Mouse (Mus musculus) layer of hippocampus, postnatal 36 days (tissue): ENCODE results near the gene Tex26. TPM values are rescaled to one million over a fixed set of nuclear protein-coding genes. Genes with fewer than 3 reads are reported as not detected.
A peak's percentile ranks its signal among the peaks of the same experiment; 100 is the strongest.

Experiments used
- DNase-seq, 2 experiments: peaks; one replicate each; pipeline ENCODE4 v3.0.0; 2022
- total RNA-seq, 2 experiments: library from RNA; stranded (reverse); gene quantifications; 2 replicates each; pipeline ENCODE4 v1.2.3; 2021

The Tex26 gene
- total RNA-seq, 2 experiments from 2014 or later: 0.30 to 0.73 TPM

DNA sequence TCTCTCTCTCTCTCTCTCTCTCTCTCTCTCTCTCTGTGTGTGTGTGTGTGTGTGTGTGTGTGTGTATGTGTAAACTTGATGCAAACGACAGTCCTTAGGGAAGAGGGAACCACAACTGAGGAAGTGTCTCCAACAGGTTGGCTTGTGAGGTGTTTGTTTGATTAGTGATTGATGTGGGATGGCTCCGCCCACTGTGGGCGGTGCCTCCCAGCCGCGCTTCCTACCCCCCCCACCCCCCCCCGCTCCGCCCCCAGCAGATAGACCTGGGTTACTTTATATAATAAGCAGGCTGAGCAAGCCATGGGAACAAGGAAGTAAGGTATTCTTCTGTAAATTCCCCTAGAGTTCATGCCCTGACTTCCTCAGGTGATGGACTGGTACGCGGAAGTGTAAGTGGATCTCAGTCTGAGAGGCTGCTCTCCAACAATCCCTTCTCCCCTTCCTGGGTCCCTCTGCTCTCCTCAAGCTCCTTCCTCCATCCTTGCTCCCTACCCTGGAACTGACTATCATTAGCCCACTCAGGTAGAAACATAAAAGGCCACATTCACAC, 5.2 kb upstream of the Tex26 start:
- no peak for DNase-seq

GRCm38 (mm10) chr5:149436541-149436940, 2.9 kb upstream of the Tex26 start:
- DNase-seq: no peak

GRCm38 (mm10) chr5:149437150-149437549, 2.3 kb upstream of the Tex26 start:
- DNase-seq: no peak

- peak; percentile 68 to 77 for DNase-seq
Observed at GRCm38 (mm10) chr5:149440180-149440573, 717 bp downstream of the Tex26 start.

DNA sequence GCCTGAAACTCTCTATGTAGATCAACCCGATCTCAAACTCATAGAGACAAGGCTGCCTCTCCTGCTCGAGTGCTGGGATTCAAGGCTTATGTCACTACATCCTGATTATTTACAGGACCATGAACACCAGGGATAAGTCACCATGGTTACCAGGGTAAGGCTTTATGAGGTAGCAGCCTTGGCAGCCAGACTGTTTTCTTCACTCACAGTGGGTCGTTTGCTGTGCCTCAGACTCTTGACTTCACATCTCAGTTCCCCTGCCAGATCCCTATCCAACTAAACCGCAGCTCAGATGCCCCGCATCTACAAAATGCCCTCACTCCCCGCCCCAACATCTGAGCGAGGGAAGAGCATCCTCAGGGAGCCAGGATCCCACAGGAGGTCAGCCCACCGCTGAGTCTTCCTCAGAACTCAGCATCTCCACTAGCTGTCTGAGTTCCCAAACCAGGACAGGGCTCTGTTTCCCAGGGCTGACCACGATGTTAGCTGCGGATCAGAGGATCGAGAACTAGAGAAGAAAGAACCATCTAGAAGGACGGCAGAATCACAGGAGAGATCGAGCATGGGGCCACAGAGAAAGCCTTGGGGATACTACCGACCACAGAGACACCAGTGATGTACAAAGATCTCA, 2.3 kb downstream of the Tex26 start:
- DNase-seq: no peak

DNA sequence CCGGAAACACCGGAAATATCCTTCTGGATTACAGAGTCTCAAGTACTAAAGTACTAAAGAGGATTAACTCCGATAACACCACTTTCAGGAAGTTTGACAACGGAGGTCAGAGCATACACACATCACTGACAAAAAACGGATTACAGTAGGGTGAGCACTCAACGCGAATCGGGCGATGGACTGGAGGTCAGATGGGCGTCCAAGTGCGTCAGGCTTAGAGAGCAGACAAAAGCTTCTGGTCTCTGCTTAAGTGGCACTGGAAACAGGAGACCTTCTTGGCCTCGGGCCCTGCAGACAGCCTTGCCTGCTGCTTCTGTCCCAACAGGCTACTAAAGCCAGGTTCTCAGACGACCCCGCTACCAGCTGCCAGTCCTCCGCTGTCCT, 2.8 kb downstream of the Tex26 start:
- DNase-seq: no peak

- no peak for DNase-seq
Observed at GRCm38 (mm10) chr5:149444451-149444850, 5.0 kb downstream of the Tex26 start.

DNA sequence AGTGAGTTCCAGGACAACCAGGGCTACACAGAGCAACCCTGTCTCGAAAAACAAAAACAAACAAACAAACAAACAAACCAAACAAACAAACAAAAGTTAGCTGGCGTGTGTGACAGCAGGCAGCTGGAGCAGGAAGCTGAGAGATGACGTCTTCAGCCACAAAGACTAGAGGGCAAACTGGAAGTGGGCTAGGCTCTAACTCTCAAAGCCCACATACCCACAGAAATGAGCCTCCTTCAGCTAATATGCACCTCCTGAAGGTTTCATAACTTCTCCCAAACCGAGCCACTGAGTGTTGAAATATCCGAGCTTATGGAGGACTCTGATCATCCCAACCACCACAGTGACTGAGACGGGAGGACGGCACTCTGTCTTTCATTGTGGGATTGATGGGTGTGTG, 7.0 kb downstream of the Tex26 start:
- DNase-seq: no peak

DNA sequence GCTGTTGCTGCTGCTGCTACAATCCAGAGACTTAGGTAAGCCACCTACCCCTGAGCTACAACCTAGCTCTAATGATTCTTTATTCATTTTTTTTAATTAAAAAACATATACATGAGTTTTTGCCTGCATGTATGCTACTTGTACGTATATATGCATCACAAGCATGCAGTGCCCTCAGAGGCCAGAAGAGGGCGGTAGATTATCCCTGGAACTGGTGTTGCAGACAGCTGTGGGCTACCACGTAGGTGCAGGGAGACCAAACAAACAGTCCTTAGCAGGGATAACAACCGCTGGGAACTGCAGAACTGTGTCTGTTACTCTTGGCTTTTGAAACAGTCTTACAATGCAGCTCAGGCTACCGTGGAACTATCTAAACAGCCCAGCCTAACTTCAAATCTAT, 8.3 kb downstream of the Tex26 start:
- no peak for DNase-seq

DNA sequence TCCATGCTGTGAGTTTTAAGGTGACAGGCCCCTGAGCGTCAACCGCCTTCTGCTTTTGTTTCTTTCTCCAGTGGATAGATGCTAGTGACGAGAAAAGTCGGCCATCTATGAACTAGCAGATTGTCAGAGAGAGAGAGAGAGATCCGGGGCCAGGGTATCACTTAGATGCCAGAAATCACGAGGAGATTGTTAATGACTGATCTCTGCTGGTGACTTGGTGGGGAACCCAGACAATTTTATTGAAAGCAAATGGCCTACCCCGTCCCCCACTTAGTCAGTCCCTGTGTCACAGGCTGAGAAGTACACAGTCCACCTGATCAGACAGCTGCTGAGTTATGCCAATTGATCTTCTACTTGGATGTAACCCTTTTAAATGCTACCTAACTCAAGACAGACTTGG, 9.9 kb downstream of the Tex26 start:
- no peak for DNase-seq

- DNase-seq: no peak
Observed at GRCm38 (mm10) chr5:149451209-149451681, 11.8 kb downstream of the Tex26 start.

GRCm38 (mm10) chr5:149454281-149454680, 14.8 kb downstream of the Tex26 start:
- DNase-seq: peak; percentile 71 to 74

- no peak for DNase-seq
Observed at GRCm38 (mm10) chr5:149456544-149456943, 17.1 kb downstream of the Tex26 start.

DNA sequence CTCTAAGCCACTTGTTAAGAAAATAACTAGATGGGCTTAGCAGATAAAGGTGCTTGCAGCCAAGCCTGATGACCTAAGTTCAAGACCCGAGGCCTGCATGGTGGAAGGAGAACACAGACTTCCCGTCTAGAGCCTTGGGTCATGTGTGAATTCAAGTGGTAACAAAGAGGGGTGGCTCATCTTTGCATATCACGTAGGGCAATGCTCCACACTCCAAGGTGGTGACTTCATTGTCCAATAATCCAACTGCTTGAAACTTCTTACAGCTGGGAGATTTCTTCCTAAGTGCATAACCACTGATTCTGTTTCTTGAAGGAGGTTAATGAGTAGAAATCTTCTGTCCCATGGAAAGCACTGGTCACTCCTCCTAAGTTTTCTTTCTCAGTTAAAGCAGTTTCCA, 22.6 kb downstream of the Tex26 start:
- no peak for DNase-seq

DNA sequence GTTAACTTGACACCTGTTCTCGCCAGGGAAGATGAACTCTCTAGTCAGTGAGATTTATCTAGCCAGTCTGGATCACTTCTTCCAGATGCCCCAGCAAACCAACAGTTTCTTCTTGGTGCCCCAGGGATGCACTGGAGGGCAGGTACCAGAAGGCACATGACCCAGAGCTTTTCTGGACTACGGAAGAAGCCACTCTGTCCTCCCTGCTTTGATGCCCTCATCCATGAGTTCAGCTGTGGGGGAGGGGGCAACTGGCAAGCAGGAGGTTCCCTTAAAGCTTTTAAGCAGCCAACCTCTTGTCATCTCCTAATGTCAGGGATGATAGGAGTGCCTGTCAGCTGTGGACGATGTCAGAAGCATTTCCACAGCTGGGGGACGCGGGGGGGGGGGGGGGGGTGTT, 25.8 kb downstream of the Tex26 start:
- no peak for DNase-seq

GRCm38 (mm10) chr5:149474142-149474541, 34.7 kb downstream of the Tex26 start:
- no peak for DNase-seq

DNA sequence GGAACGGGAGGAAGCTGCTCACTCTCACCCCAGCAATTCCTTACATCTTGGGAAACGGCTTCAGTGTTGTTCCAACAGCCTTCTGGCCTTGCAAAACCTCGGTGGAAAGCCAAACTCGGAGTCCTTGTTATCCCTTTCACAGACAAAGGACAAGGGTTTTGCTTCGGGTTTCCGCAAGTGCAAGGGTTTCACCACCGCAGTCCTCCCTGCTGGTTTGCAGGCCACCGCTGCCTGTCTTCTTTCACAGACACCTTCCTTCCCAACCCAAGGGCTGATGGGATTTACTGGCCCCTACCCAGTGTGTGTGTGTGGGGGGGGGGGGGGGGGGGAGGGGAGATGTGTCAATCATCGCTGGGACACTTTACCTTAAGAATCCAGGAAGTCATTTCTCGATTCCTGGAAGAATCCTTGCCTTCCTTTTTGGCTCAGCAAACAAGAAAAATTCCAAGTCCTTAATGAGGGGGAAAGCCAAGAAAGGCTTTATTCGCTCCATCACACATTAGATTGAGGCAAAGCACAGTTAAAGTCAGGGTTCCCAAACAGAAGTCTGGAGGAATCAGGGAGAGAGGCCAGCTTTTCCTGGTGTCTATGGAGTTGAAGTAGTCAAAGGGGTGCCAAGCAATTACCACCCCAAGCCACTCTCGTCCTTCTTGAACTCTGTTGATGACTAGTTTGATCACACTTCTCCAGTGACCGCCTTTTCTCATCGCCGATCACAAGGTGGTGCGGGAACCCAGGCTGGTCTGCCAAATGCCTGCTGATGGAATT, 35.4 kb downstream of the Tex26 start:
- DNase-seq: no peak

GRCm38 (mm10) chr5:149481920-149482319, 42.5 kb downstream of the Tex26 start:
- no peak for DNase-seq

- no peak for DNase-seq
Observed at GRCm38 (mm10) chr5:149483321-149484052, 44.0 kb downstream of the Tex26 start.

GRCm38 (mm10) chr5:149484270-149484669, 44.8 kb downstream of the Tex26 start:
- DNase-seq: no peak

GRCm38 (mm10) chr5:149485447-149485846, 46.0 kb downstream of the Tex26 start:
- DNase-seq: no peak

DNA sequence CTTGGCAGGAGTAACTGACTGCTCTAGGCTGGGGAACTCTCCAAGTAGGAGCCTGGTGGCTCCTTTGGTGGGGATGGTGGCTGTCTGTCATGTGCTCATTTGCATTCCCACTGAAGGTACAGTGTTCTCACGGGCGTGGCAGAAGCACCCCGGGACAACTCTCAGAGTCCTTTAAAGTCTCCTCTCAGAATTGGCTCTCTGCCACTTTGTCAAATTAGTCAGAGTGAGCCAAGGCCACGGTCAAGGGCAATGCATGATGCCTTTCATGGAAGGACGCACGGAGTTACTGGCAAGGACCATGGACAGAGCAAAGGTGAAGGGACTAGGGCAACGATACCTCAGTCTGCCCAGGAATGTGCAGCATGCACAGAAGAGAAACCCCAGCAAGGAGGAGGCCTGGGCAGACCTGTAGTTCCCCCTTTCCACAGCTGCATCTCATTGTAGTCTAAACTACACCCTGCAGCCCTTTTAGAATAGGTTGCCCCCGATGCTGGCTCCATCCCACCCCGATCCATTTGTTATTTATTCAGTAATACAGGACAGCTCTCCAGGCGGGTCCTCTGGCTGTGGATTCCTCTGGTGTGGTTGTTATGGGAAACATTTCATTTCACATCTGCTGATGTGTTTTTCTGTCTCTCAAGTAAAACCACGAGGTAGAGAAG, 49.0 kb downstream of the Tex26 start:
- no peak for DNase-seq

- DNase-seq: peak; percentile 85 to 90
Observed at GRCm38 (mm10) chr5:149489136-149489535, 49.7 kb downstream of the Tex26 start.
